Mouse (Mus musculus) heart, postnatal 0 days (tissue): ENCODE data around the gene Zfp810.

Experiments
- CTCF ChIP-seq: IDR thresholded peaks from 2 replicates; pipeline ENCODE4 v1.5.1; 2016; ENCODE audit warnings: antibody characterized with exemption, control low read depth, low read depth
- EP300 ChIP-seq: IDR thresholded peaks from 2 replicates; pipeline ENCODE4 v1.6.1; 2016; ENCODE audit warnings: antibody characterized with exemption, low read depth

DNA sequence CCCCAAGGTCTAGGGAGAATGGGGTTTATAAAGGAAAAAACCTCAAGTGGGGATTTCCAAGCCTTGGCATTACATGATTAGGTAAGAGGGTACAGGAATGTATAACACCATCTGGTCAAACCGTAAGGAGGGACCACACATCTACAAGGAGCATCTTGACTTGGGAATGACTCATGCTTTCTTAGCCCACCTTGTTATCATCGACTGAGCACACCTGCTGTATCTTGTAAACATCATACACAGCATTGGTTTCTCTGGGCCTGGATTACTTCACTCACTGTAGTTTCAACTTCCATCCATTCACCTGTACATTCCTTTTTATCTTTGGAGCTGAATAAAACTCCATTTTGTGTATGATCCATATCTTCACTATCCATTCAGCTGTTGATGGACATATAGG is 63.2 kb downstream of the Zfp810 start:
- TF ChIP-seq CTCF (no peak), EP300 (no peak)
